Mouse (Mus musculus) midbrain, embryonic 13.5 days (tissue): ENCODE measurements around the gene Men1. TPM values are rescaled to one million over a fixed set of nuclear protein-coding genes. Genes with fewer than 3 reads are reported as not detected.

Source experiments
- ATAC-seq: fragments of 200-750 bp; cut with Nextera tagmentation; 2 replicates; pipeline ENCODE4 v1.8.0; 2017; ENCODE audit warnings: mild to moderate bottlenecking, moderate TSS enrichment, moderate library complexity
- H3K27ac ChIP-seq: fragments of 300-500 bp; sonication (generic); 2 replicates; pipeline ENCODE4 v1.5.1; 2015; ENCODE audit warnings: inconsistent platforms, mild to moderate bottlenecking, moderate library complexity
- H3K27me3 ChIP-seq: fragments of 300-500 bp; sonication (generic); 2 replicates; pipeline ENCODE4 v1.6.1; 2015; ENCODE audit warnings: mild to moderate bottlenecking, inconsistent platforms
- H3K36me3 ChIP-seq: fragments of 300-500 bp; sonication (generic); 2 replicates; pipeline ENCODE4 v1.6.1; 2015; ENCODE audit warnings: mild to moderate bottlenecking, inconsistent platforms
- H3K4me1 ChIP-seq: fragments of 300-500 bp; sonication (generic); replicated peaks from 2 replicates; pipeline ENCODE4 v1.6.1; 2015; ENCODE audit warnings: inconsistent platforms
- H3K4me2 ChIP-seq: fragments of 300-500 bp; sonication (generic); replicated peaks from 2 replicates; pipeline ENCODE4 v1.6.1; 2015; ENCODE audit warnings: moderate library complexity, mild to moderate bottlenecking, inconsistent platforms
- H3K4me3 ChIP-seq: fragments of 300-500 bp; sonication (generic); replicated peaks from 2 replicates; pipeline ENCODE4 v1.5.1; 2015; ENCODE audit warnings: mild to moderate bottlenecking, inconsistent platforms
- H3K9ac ChIP-seq: fragments of 300-500 bp; sonication (generic); replicated peaks from 2 replicates; pipeline ENCODE4 v1.6.1; 2015; ENCODE audit warnings: mild to moderate bottlenecking, inconsistent platforms
- H3K9me3 ChIP-seq: fragments of 300-500 bp; sonication (generic); 2 replicates; pipeline ENCODE4 v1.6.1; 2016; ENCODE audit warnings: mild to moderate bottlenecking, inconsistent platforms
- WGBS: fragments of 180-500 bp; shearing (Covaris S2); methylation state at CpG from one replicate; pipeline ENCODE4 v1.1.7; 2015; 5-methylcytosine and 5-hydroxymethylcytosine counted together
- polyA plus RNA-seq: library from polyadenylated mRNA; unstranded; fragments of >200 nt; fragmentation: Nextera tagmentation; extraction: Ambion mirVana; gene quantifications from 2 replicates; pipeline ENCODE4 v1.2.1, GENCODE M21; 2015

The Men1 gene
- polyA plus RNA-seq, 1 experiment from 2014 or later, result 81.1 TPM

DNA sequence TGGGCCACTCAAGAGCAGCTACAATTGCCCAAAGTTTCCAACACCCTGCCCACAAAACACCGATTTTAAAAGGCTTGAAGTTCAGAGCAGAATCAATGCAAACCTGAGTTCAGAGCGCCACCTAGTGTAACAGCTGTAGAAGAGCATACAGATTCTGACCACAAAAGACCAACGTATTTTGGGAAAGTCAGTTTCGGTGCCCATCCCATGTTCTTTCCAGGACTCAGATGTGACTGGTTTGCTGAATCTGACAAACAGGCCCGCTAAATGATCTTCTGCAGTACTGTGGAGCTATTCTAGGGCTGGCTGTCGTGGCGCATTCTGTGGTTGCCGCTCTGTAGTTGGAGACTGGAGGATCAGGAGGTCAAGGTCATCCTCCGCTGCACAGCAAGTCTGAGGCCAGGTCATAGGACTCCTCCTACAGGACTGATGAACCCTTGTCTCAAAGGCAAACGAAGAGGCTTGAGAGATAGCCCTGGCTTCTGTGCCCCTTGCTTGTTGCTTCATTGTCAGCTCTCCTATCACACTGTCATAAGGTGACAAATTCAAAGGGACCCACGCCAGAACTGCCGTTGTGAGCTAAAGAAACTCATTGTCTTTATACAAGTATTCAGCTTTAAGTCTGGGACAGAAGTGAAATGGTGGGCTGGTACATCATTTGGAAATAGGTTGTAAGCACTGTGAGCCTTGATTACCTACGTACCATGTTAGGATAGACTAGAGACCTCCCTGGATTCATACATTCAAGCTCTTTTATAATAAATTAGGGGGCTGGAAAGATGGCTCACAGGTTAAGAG is 2.9 kb upstream of the Men1 start:
- Histone ChIP-seq H3K9ac (no peak overlapping the region), H3K4me2 (peak overlapping the region; percentile 40), H3K27me3 (no peaks in the 10 kb centered on the region), H3K4me3 (0 out of 2 replicates have a peak overlapping the region, but pooled peaks have one; percentile 13), H3K9me3 (no peaks in the 10 kb centered on the region), H3K27ac (no peak overlapping the region), H3K36me3 (peaks cover 3% of the 10 kb centered on the region; the same call in 1 of the 2 replicates), H3K4me1 (peaks cover 22% of the 10 kb centered on the region)
- no peak for ATAC-seq
- 21% methylated on average over 13 of the region's 13 CpGs for WGBS

DNA sequence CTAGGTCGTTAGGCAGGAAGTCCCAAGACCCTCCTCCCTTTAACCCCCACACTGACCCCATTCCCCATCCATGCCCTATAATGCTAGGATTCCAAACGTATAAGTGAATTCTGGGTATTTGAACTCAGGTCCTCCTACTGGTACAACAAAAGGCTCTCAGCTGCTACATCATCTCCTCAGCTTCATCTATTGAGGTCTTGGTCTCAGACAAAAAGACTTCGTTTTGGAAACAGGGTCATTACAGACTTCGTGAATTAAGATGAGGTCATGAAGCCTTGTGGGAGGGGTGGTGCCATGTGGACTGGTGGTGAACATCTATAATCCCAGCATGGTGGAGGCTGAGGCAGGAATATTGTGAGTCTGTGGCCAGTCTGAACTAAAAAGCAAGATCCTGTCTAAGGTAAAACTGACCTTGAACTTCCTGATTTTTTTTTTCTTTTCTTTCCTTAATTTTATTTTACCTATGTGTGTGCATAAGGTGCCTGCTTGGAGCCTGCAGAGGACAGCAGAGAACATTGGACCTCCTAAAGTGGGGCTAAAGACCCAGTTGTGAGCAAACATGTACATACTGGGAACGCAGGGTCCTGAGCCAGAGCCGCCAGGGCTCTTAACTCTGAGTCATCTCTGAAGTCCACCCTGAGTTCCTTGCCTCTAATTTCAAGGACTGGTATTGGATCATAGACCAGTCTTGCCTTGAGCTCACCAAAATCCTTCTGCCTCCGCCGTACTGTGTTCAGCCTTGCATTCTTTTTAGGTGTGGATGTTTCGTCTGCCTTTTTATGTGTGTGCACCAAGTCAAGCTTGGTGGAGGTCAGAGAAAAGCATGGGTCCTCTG is 801 bp upstream of the Men1 start:
- WGBS, result 73% methylated on average over 9 of the region's 9 CpGs
- no peaks in the 10 kb centered on the region for H3K9me3 ChIP-seq
- H3K4me3 ChIP-seq, result peak overlapping the region; percentile 85
- H3K4me2 ChIP-seq, result peak overlapping the region; percentile 94
- no peaks in the 10 kb centered on the region for H3K27me3 ChIP-seq
- peak overlapping the region; percentile 59 for H3K27ac ChIP-seq
- peak; percentile 2; the same call in 1 of the 2 replicates for ATAC-seq
- H3K36me3 ChIP-seq, result peaks cover 24% of the 10 kb centered on the region
- peaks cover 30% of the 10 kb centered on the region for H3K4me1 ChIP-seq
- 0 out of 2 replicates have a peak overlapping the region, but pooled peaks have one; percentile 10 for H3K9ac ChIP-seq

DNA sequence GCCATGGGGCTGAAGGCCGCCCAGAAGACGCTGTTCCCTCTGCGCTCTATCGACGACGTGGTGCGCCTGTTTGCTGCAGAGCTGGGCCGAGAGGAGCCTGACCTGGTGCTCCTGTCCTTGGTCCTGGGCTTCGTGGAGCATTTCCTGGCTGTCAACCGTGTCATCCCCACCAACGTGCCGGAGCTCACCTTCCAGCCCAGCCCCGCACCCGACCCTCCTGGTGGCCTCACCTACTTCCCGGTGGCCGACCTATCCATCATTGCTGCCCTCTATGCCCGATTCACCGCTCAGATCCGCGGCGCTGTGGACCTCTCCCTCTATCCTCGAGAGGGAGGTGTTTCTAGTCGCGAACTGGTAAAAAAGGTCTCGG is 664 bp downstream of the Men1 start:
- WGBS, result under 1% methylated on average over 24 of the region's 25 CpGs
- Histone ChIP-seq H3K27ac (peak overlapping the region; percentile 82), H3K9ac (peak overlapping the region; percentile 88), H3K36me3 (peaks cover 38% of the 10 kb centered on the region), H3K27me3 (no peaks in the 10 kb centered on the region), H3K4me3 (peak overlapping the region; percentile 85), H3K9me3 (no peaks in the 10 kb centered on the region), H3K4me1 (peaks cover 38% of the 10 kb centered on the region), H3K4me2 (peak overlapping the region; percentile 94)
- ATAC-seq, result no peak; the same call in 1 of the 2 replicates

DNA sequence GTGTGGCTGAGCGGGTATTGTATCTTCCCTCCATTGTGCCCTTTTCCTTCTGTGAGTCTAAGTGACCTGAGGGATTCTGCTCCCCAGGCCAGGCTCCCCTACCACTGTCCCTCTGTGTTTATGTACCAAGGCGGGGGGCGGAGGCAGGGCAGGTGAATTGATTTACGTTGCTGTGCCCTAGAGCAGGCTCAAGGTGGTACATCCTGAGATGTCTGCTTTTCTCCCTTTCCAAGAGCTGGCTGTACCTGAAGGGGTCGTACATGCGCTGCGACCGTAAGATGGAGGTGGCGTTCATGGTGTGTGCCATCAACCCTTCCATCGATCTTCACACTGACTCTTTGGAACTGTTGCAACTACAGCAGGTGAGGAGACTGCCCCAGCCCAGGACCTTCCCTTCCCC is 2.1 kb downstream of the Men1 start:
- no peaks in the 10 kb centered on the region for H3K9me3 ChIP-seq
- no peak for ATAC-seq
- WGBS, result 95% methylated on average over 10 of the region's 10 CpGs
- peak overlapping the region; percentile 94 for H3K4me2 ChIP-seq
- H3K27ac ChIP-seq, result no peak overlapping the region
- no peaks in the 10 kb centered on the region for H3K27me3 ChIP-seq
- peaks cover 49% of the 10 kb centered on the region for H3K4me1 ChIP-seq
- peaks cover 39% of the 10 kb centered on the region for H3K36me3 ChIP-seq
- H3K4me3 ChIP-seq, result peak overlapping the region; percentile 85
- peak overlapping the region; percentile 88 for H3K9ac ChIP-seq

DNA sequence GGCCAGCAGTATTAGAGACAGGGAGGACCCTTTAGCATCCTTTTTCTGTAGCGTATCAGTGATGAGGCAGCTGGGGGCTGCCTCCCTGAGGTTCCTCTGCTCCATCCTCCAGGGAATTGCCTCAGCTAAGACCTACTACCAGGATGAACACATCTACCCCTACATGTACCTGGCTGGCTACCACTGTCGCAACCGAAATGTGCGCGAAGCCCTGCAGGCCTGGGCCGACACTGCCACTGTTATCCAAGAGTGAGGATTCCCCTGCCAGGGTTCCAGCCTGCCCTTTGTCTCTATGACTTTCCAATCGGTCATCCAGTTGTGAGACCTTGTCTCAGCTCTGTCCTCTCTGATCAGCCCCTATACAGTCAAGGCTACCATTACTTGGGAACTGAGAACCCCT is 3.4 kb downstream of the Men1 start:
- WGBS, result 95% methylated on average over 7 of the region's 7 CpGs
- H3K4me1 ChIP-seq, result peaks cover 48% of the 10 kb centered on the region
- H3K27me3 ChIP-seq, result no peaks in the 10 kb centered on the region
- no peaks in the 10 kb centered on the region for H3K9me3 ChIP-seq
- H3K36me3 ChIP-seq, result peaks cover 52% of the 10 kb centered on the region
- H3K4me3 ChIP-seq, result no peak overlapping the region
- no peak overlapping the region for H3K27ac ChIP-seq
- H3K9ac ChIP-seq, result no peak overlapping the region
- ATAC-seq, result no peak
- H3K4me2 ChIP-seq, result no peak overlapping the region

DNA sequence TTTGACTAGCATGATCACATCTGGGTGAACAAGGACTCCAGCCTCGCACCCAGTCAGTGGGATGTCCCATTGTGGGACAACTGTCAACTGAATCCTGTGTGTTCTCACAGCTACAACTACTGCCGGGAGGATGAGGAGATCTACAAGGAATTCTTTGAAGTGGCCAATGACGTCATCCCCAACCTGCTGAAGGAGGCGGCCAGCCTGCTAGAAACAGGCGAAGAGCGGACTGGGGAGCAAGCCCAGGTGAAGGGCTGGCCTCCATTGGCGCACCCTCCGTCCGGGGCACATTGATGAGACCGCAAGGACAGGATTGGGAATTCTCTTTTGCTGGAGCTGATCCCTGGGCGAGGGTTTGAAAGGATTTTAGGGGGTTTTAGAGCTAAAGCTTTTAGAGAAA is 3.9 kb downstream of the Men1 start:
- Histone ChIP-seq H3K36me3 (peaks cover 57% of the 10 kb centered on the region), H3K4me2 (no peak overlapping the region), H3K4me1 (peaks cover 48% of the 10 kb centered on the region), H3K27ac (no peak overlapping the region), H3K9ac (no peak overlapping the region), H3K27me3 (no peaks in the 10 kb centered on the region), H3K9me3 (no peaks in the 10 kb centered on the region), H3K4me3 (no peak overlapping the region)
- no peak for ATAC-seq
- 90% methylated on average over 11 of the region's 11 CpGs for WGBS

DNA sequence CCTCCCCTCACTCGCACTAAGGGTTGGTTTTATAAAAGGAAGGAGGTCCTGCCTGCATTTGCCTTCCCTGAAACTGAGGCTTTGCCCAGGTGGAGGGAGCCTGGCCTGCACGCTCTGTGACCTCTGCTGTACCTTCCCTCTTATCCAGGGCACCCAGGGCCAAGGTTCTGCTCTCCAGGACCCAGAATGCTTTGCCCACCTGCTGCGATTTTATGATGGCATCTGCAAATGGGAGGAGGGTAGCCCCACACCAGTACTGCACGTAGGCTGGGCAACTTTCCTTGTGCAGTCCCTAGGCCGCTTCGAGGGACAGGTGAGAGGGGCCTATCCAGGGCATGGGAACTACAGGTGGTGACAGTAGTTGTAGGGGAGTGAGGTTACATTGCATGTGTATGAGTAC is 4.4 kb downstream of the Men1 start:
- no peak overlapping the region for H3K27ac ChIP-seq
- H3K27me3 ChIP-seq, result no peaks in the 10 kb centered on the region
- H3K9me3 ChIP-seq, result no peaks in the 10 kb centered on the region
- H3K4me1 ChIP-seq, result peaks cover 47% of the 10 kb centered on the region
- WGBS, result 95% methylated on average over 6 of the region's 6 CpGs
- H3K4me3 ChIP-seq, result no peak overlapping the region
- H3K4me2 ChIP-seq, result no peak overlapping the region
- no peak overlapping the region for H3K9ac ChIP-seq
- no peak for ATAC-seq
- H3K36me3 ChIP-seq, result peaks cover 61% of the 10 kb centered on the region

DNA sequence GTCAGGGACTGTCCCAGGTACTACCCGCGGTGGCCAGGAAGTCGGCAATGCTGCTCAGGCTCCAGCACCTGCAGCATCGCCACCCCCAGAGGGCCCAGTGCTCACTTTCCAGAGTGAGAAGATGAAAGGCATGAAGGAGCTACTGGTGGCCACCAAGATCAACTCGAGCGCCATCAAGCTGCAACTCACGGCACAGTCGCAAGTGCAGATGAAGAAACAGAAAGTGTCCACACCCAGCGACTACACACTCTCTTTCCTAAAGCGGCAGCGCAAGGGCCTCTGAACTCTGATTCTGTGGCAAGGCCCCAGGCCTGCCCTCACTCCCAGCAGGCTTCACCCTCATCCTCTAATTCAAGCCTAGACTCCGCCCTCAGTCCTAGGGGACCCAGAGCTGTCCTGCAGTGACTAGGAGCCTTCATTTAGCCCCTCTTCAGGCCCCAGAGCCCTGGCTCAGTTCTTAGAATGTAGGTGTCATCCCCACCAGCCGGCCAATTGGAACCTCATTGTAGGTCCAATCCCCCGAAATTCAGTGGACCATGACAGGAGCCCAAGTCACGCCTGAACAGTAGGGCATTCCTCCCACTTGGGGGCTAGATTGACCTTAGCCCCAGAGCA is 5.2 kb downstream of the Men1 start:
- peaks cover 69% of the 10 kb centered on the region for H3K36me3 ChIP-seq

DNA sequence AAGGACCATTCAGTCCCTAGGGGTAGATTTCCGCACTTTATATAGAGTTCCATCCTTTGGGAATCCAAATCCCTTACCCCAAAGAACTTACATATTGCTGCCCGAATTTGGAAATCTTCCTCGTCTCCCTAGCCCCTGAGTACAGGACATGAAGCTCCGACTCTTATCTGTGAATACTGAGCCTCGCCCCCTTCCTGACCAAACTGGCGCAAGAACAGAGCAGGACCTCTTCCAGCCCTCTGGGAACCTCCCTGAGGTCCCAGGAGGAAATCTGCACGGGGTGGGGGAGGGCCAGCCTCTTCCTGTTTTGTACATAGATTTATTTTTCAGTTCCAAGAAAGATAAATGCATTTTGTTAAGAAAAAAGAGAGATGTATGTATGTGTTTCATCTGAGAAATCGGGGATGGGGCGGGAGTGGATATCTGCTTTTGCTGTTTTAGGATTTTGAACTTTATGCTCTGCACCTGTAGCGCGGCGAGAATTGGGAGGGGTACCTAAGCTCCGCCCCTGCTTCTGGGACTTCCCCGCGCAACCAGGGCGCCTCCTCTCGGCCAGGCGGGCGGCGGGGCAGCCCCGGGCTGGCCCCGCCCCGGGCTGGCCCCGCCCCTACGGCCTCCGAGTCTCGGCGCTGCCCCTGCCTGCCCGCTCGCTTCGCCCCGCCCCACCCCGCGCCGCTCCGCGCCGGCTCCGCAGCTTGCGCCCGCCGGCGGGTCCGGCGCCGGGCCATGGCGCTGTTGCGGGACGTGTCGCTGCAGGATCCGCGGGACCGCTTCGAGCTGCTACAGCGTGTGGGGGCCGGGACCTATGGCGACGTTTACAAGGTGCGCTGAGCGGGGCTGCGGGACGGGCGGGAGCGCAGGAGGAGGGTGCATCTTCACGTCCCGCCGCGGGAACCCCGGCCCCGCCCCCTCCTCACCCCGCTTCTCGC is 6.0 kb downstream of the Men1 start, which contains the start of gene Map4k2:
Gene Map4k2, plus strand, starts transcription at position 612 of the 929 bp plus-strand sequence.
- Histone ChIP-seq H3K27me3 (no peaks in the 10 kb centered on the region), H3K4me2 (peak within 1 kb of the TSS; percentile 86), H3K27ac (no peak within 1 kb of the TSS; the same call in 1 of the 2 replicates), H3K9me3 (no peaks in the 10 kb centered on the region), H3K9ac (peak within 1 kb of the TSS; percentile 77), H3K36me3 (peaks cover 77% of the 10 kb centered on the region), H3K4me3 (peak within 1 kb of the TSS; percentile 52), H3K4me1 (peaks cover 41% of the 10 kb centered on the region)
- ATAC-seq, result peak; percentile 62
- 7% methylated on average over 69 of the region's 72 CpGs for WGBS

More for the DNA sequence above, 5.2 kb downstream of the Men1 start:
- 62% methylated on average over 15 of the region's 15 CpGs for WGBS
- Histone ChIP-seq H3K9me3 (no peaks in the 10 kb centered on the region), H3K9ac (no peak overlapping the region), H3K4me2 (peak overlapping the region; percentile 86; the same call in 1 of the 2 replicates), H3K4me3 (0 out of 2 replicates have a peak overlapping the region, but pooled peaks have one; percentile 1), H3K27ac (no peak overlapping the region), H3K4me1 (peaks cover 43% of the 10 kb centered on the region), H3K27me3 (no peaks in the 10 kb centered on the region)
- ATAC-seq, result no peak

DNA sequence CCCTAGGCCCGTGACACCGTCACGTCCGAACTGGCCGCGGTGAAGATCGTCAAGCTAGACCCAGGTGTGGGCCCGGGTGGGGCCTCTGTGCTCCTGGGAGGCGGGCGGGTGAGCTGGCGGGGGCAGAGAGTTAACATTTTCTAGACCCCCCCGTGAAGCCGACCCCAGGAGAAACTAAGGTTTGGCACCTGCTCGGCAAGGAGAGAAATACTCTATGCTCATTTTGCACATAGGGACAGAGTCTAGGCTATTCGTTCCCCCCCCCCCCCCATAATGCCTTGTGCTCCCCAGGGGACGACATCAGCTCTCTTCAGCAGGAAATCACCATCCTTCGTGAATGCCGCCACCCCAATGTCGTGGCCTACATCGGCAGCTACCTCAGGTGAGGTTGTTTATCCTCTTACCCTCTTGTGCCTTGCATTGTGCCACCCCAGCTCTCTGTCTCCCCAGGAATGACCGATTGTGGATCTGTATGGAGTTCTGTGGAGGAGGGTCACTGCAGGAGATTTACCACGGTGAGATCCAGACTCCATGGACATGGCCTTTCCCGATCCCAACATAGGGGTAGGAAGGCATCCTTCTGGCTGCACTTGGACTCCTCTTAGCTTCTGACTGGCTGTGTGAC is 6.8 kb downstream of the Men1 start:
- H3K4me3 ChIP-seq, result peak overlapping the region; percentile 52
- H3K27ac ChIP-seq, result no peak overlapping the region; the same call in 1 of the 2 replicates
- H3K27me3 ChIP-seq, result no peaks in the 10 kb centered on the region
- WGBS, result 13% methylated on average over 23 of the region's 23 CpGs
- no peaks in the 10 kb centered on the region for H3K9me3 ChIP-seq
- peak overlapping the region; percentile 86 for H3K4me2 ChIP-seq
- peaks cover 33% of the 10 kb centered on the region for H3K4me1 ChIP-seq
- peak; percentile 7; the same call in 1 of the 2 replicates for ATAC-seq
- peak overlapping the region; percentile 77 for H3K9ac ChIP-seq
- peaks cover 85% of the 10 kb centered on the region for H3K36me3 ChIP-seq
